Mouse (Mus musculus) ES-E14 (cell line): ENCODE measurements around the gene Tmem119. TPM values are rescaled to one million over a fixed set of nuclear protein-coding genes. Genes with fewer than 3 reads are reported as not detected.

Experiments
- DNase-seq: peaks from one replicate; pipeline ENCODE4 v3.0.0-alpha.2; 2013; ENCODE audit warnings: low read depth, low spot score
- H3K27ac ChIP-seq: 2 replicates; pipeline ENCODE4 v1.5.1; 2012; ENCODE audit warnings: low read depth, mild to moderate bottlenecking, low read length, moderate library complexity, mixed read lengths; ENCODE audit not compliant: poor library complexity, insufficient read depth, severe bottlenecking
- H3K36me3 ChIP-seq: 2 replicates; pipeline ENCODE4 v1.6.1; 2012; ENCODE audit warnings: mild to moderate bottlenecking, low read length, moderate library complexity, mixed read lengths; ENCODE audit not compliant: control insufficient read depth, poor library complexity, insufficient read depth, severe bottlenecking
- H3K4me1 ChIP-seq, 2 experiments: fragments of 150-350 bp in 1 of 2; sonication (generic) in 1 of 2; 2 replicates each; pipeline ENCODE4 v1.6.1; 2012; ENCODE audit warnings: low read length in 2 of 2, mild to moderate bottlenecking in 1 of 2, mixed read lengths in 1 of 2; ENCODE audit not compliant: control insufficient read depth in 2 of 2, insufficient read depth in 2 of 2, poor library complexity in 1 of 2
- H3K4me3 ChIP-seq, 2 experiments: fragments of 150-350 bp in 1 of 2; sonication (generic) in 1 of 2; 2 replicates each; pipeline ENCODE4 v1.5.1; 2012; ENCODE audit warnings: low read length in 2 of 2, low read depth in 1 of 2, mild to moderate bottlenecking in 1 of 2, mixed read lengths in 1 of 2; ENCODE audit not compliant: insufficient read depth in 1 of 2, poor library complexity in 1 of 2, severe bottlenecking in 1 of 2
- H3K9ac ChIP-seq: 2 replicates; pipeline ENCODE4 v1.6.1; 2012; ENCODE audit warnings: low read depth, mild to moderate bottlenecking, low read length, mixed read lengths; ENCODE audit not compliant: poor library complexity, insufficient read depth, severe bottlenecking
- H3K9me3 ChIP-seq: fragments of 150-350 bp; sonication (generic); 2 replicates; pipeline ENCODE4 v1.6.1; 2012; ENCODE audit warnings: low read depth, mild to moderate bottlenecking, low read length; ENCODE audit not compliant: control insufficient read depth, insufficient read depth
- CHD2 ChIP-seq: IDR thresholded peaks from 2 replicates; pipeline ENCODE4 v1.6.1; 2014; ENCODE audit warnings: mild to moderate bottlenecking, low read depth, low read length, inconsistent platforms
- HCFC1 ChIP-seq: IDR thresholded peaks from 2 replicates; pipeline ENCODE4 v1.6.1; 2012; ENCODE audit warnings: low read length, inconsistent platforms, borderline replicate concordance; ENCODE audit not compliant: insufficient read depth
- MAFK ChIP-seq: IDR thresholded peaks from 2 replicates; pipeline ENCODE4 v1.6.1; 2014; ENCODE audit warnings: mild to moderate bottlenecking, low read depth, low read length, inconsistent platforms; ENCODE audit not compliant: insufficient read depth
- ZC3H11A ChIP-seq: IDR thresholded peaks from 2 replicates; pipeline ENCODE4 v1.6.1; 2012; ENCODE audit warnings: low read depth, mild to moderate bottlenecking, inconsistent platforms, low read length, borderline replicate concordance
- ZNF384 ChIP-seq: IDR thresholded peaks from 2 replicates; pipeline ENCODE4 v1.6.1; 2012; ENCODE audit warnings: low read depth, low read length, inconsistent platforms
- in situ Hi-C, 2 experiments: fragments of 600-800 bp; cut with MboI; formaldehyde crosslinking; loops; one replicate each; pipeline ENCODE4 v1.15.1; 2025; ENCODE audit warnings: low sequenced_read_pairs in 2 of 2, inconsistent platforms in 1 of 2; ENCODE audit not compliant: unreplicated experiment in 2 of 2
- total RNA-seq: library from RNA; depleted of rRNA; stranded (reverse); fragments of 300-350 nt; gene quantifications from 2 replicates; pipeline ENCODE4 v1.2.3, GENCODE M21; 2012

Tmem119 gene
- total RNA-seq, 1 experiment = 7.1 TPM

GRCm38 (mm10) chr5:113840443-113840842, 40.1 kb upstream of the Tmem119 start:
- Histone ChIP-seq H3K4me3 (no peak overlapping the region), H3K36me3 (peaks cover 18% of the 10 kb centered on the region), H3K4me1 (peaks cover 6 to 25% of the 10 kb centered on the region in 2 experiments; a peak in 3 of 4 replicates), H3K9me3 (no peaks in the 10 kb centered on the region), H3K27ac (no peak overlapping the region), H3K9ac (no peak overlapping the region)
- in situ Hi-C loops = no loop called here
- no peak for TF ChIP-seq ZNF384
- DNase-seq = no peak

GRCm38 (mm10) chr5:113836961-113837360, 36.6 kb upstream of the Tmem119 start:
- H3K9ac ChIP-seq = no peak overlapping the region
- no peaks in the 10 kb centered on the region for H3K36me3 ChIP-seq
- H3K9me3 ChIP-seq = no peaks in the 10 kb centered on the region
- in situ Hi-C loops = no loop called here
- H3K4me1 ChIP-seq = peaks cover 7 to 14% of the 10 kb centered on the region in 2 experiments; a peak in 3 of 4 replicates
- no peak for DNase-seq
- H3K27ac ChIP-seq = no peak overlapping the region
- no peak overlapping the region for H3K4me3 ChIP-seq
- TF ChIP-seq ZNF384 = no peak
- TF ChIP-seq HCFC1 = no peak
- TF ChIP-seq MAFK = no peak
- no peak for TF ChIP-seq CHD2
- no peak for TF ChIP-seq ZC3H11A

GRCm38 (mm10) chr5:113833316-113833947, 33.1 kb upstream of the Tmem119 start:
- no peak for TF ChIP-seq ZC3H11A
- TF ChIP-seq CHD2 = no peak
- no peak for TF ChIP-seq MAFK
- no peak for TF ChIP-seq ZNF384
- TF ChIP-seq HCFC1 = no peak
- Histone ChIP-seq H3K27ac (no peak overlapping the region), H3K36me3 (no peaks in the 10 kb centered on the region), H3K4me3 (no peak overlapping the region), H3K4me1 (peaks cover 3 to 15% of the 10 kb centered on the region in 2 experiments; a peak in 1 of 4 replicates), H3K9me3 (no peaks in the 10 kb centered on the region), H3K9ac (no peak overlapping the region)
- in situ Hi-C loops = no loop called here
- DNase-seq = no peak

GRCm38 (mm10) chr5:113832490-113832901, 32.2 kb upstream of the Tmem119 start, which contains the start of gene Selplg:
Gene Selplg, minus strand, starts transcription at chr5:113832644.
- Histone ChIP-seq H3K9ac (no peak within 1 kb of the TSS; the same call in 1 of the 2 replicates), H3K27ac (no peak within 1 kb of the TSS), H3K4me1 (peaks cover 3 to 15% of the 10 kb centered on the region in 2 experiments; a peak in 1 of 4 replicates), H3K36me3 (no peaks in the 10 kb centered on the region), H3K4me3 (no peak within 1 kb of the TSS), H3K9me3 (no peaks in the 10 kb centered on the region)
- in situ Hi-C loops = no loop called here
- TF ChIP-seq CHD2 (no peak), MAFK (no peak), ZC3H11A (no peak), HCFC1 (no peak), ZNF384 (no peak)
- no peak for DNase-seq

GRCm38 (mm10) chr5:113831741-113832140, 31.4 kb upstream of the Tmem119 start:
- Histone ChIP-seq H3K9ac (no peak overlapping the region), H3K9me3 (no peaks in the 10 kb centered on the region), H3K4me3 (no peak overlapping the region), H3K27ac (no peak overlapping the region), H3K4me1 (peaks cover 3 to 15% of the 10 kb centered on the region in 2 experiments; a peak in 1 of 4 replicates), H3K36me3 (no peaks in the 10 kb centered on the region)
- TF ChIP-seq HCFC1 (no peak), ZC3H11A (no peak), MAFK (no peak), ZNF384 (no peak), CHD2 (no peak)
- DNase-seq = no peak
- in situ Hi-C loops = no loop called here
